Mouse (Mus musculus): ENCODE results near the gene Hoxb6.

DNA sequence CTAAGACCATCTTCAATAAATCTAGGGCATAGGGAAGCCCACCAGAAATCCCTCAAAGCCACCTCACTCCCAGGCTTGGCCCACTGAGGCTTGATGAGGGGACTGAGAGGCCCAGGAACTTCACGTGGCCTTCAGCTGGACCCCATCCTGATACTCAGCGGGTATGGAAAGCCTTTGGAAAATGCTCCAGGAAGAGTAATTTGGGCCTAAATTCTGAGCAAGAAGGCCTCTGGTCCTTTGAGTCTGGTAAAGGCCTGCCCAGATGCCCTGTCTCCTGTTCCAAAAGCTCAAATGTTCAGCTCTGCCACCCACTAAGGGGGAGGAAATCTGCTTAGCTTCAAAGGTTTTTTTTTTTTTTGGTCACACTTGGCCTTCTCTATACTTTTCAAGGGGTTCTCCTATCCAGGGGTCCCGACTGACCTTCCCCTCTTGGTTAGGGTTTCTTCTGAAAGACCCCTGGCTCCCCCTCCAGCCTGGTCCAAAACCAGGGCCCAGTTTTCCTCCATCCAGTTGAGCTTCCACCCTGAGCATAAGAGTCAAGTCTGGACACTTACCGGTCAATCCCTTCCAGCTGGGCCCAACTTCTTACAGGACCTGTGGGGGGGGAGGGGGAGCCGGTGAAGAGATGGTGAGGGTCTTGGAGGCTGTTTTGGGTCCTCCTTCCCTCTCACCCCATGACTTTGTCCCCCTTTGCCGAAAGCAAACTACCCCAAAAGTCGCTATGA lies 14.1 kb downstream of the Hoxb6 start:
- TF ChIP-seq CTCF (IDR thresholded peaks at IDR 0.05; ENCODE audit: extremely low read depth, insufficient read length, insufficient replicate concordance, low read depth, low read length) (no peak), POLR2A (IDR thresholded peaks at IDR 0.05; ENCODE audit: low read depth, low read length) (no peak)

Data from small intestine, adult 2 months (tissue).